ENCODE assay signal across 12 mouse cellular contexts in genomic region chr3:65922420-65922819, GRCm38 (mm10). TPM values are rescaled to one million over a fixed set of nuclear protein-coding genes. Genes with fewer than 3 reads are reported as not detected.
DNase-seq lines count a peak whose midpoint lies in the region; ATAC-seq lines count a peak whose summit lies in the region.
"Had no signal": no experiment of that assay in that cellular context is flagged by ENCODE, and none has a peak within 500 bp of the region (broad histone marks: within the 10 kb centered on the region; RNA-seq: fewer than 3 reads in every experiment).

No protein-coding gene starts in this region.

- ATAC-seq in erythroblast, adult 5-6 weeks (replicated peaks; ENCODE audit: low FRiP score, poor library complexity, severe bottlenecking): no peak
- ATAC-seq: forebrain, embryonic 16.5 days; intestine, embryonic 16.5 days had no signal

- peak; percentile 42 for DNase-seq in adrenal gland, postnatal 25 days
- DNase-seq in adrenal gland, postnatal 10 days: no peak
- peak; percentile 15 for DNase-seq in layer of hippocampus, adult 11-12 months (ENCODE audit: low spot score)
- DNase-seq in layer of hippocampus, postnatal 36 days: no peak
- peak; percentile 80 for DNase-seq in MN1 (ENCODE audit: low spot score)
- DNase-seq in kidney, postnatal 36 days: peak; percentile 30 to 34
- DNase-seq in embryo, embryonic 11 days: no peak
- DNase-seq: cerebellum, adult 9-10 months; spleen, adult 18-20 months had no signal

RNA-seq across cellular contexts. Expression of gene Ccnl1, which starts 35.6 kb away (rescaled TPM):
- total RNA-seq in adrenal gland, postnatal 25 days (2021): 97.6 and 105 TPM in 2 replicates
- total RNA-seq in adrenal gland, postnatal 10 days (2021): 10 to 100 TPM; 91.1 to 99.3 TPM
- 10 to 100 TPM; 60.4 to 67.2 TPM for total RNA-seq in layer of hippocampus, postnatal 36 days (2021)
- 68.1 and 84.4 TPM in 2 replicates for total RNA-seq in erythroblast, adult 5-6 weeks (2015; ENCODE audit: low replicate concordance)
- total RNA-seq in erythroblast, adult 5-6 weeks (2017; ENCODE audit: low replicate concordance): 102 and 150 TPM in 2 replicates

Comparison
In these comparisons a context has a peak if more than half of its experiments do, and no peak if none do; other contexts are left out.
1. DNase-seq: peak in adrenal gland, postnatal 25 days (single experiment), layer of hippocampus, adult 11-12 months (single experiment), MN1 (single experiment) and kidney, postnatal 36 days (2 of 2); none in adrenal gland, postnatal 10 days (single experiment), layer of hippocampus, postnatal 36 days (0 of 2) and embryo, embryonic 11 days (single experiment).